Mouse (Mus musculus): ENCODE data around the gene Cox14. TPM values are rescaled to one million over a fixed set of nuclear protein-coding genes. Genes with fewer than 3 reads are reported as not detected.
"Not testable (repeated sequence)": the region's sequence is repeated elsewhere in the genome, so short reads cannot be mapped to it uniquely, and the experiment has no call there.

Cox14 gene
- polyA plus RNA-seq, 1 experiment from 2014 or later = 199 TPM

DNA sequence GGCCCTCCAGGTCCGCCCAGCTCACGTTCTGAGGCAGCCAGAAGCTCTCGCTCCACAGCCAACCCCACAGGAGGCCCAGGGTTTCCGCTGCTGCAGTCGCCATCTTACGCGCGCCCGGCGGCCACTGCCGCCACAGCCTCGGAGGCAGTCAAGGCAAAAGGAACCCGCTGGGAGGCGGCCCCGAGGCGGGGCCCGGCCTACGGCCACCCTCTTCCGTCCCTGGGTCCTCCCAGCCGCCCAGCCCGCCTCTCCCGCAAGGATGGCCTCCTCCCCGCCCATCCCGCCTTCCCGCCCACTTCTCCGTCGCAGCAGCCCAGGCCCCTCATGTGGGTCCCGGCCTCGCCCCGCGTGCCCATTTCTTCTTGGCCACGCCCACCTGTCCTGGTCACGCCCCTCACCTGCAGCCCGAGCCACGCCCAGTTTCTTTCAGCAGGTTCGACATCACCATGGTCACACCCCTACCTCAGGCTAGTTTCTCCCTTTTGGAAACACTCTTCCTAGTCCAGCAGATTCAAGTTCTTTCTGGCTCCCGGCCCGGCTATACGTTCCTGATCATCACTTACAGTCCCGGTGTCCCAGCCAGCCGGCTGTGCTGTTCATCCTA, 47.0 kb downstream of the Cox14 start:
- Histone ChIP-seq H3K4me2 (replicated peaks; ENCODE audit: low read depth) (peak overlapping the region; percentile 86), H3K36me3 (ENCODE audit: control insufficient read depth, insufficient read depth, low read length) (no peaks in the 10 kb centered on the region), H3K27ac (replicated peaks) (peak overlapping the region; percentile 92), H3K4me3 (ENCODE audit: low read depth, low read length) (peak overlapping the region; percentile 72), H3K9ac (ENCODE audit: low read length) (peak overlapping the region; percentile 81), H3K4me1 (replicated peaks; ENCODE audit: control insufficient read depth, insufficient read depth) (no peaks in the 10 kb centered on the region), H3K27me3 (ENCODE audit: control insufficient read depth, insufficient read depth, low read length) (no peaks in the 10 kb centered on the region), H3K9me3 (ENCODE audit: control insufficient read depth, low read length) (no peaks in the 10 kb centered on the region)
- 0% methylated on average over 38 of the region's 41 CpGs for WGBS
- TF ChIP-seq EP300 (optimal IDR thresholded peaks at IDR 0.05) (no peak), CTCF (IDR thresholded peaks at IDR 0.05; ENCODE audit: low read depth) (peak; percentile 47)
- DNase-seq (ENCODE audit: low spot score) (peak; percentile 96), ATAC-seq (ENCODE audit: low FRiP score, low TSS enrichment) (peak; percentile 96)

GRCm38 (mm10) chr15:99772881-99772924, 47.3 kb downstream of the Cox14 start, which contains the start of gene Cers5:
Cers5 (minus strand) TSS chr15:99772885.
- H3K9ac ChIP-seq (ENCODE audit: low read length) = peak within 1 kb of the TSS; percentile 81
- H3K9me3 ChIP-seq (ENCODE audit: control insufficient read depth, low read length); H3K4me1 ChIP-seq (replicated peaks; ENCODE audit: control insufficient read depth, insufficient read depth); H3K27me3 ChIP-seq (ENCODE audit: control insufficient read depth, insufficient read depth, low read length); DNase-seq (ENCODE audit: low spot score); H3K36me3 ChIP-seq (ENCODE audit: control insufficient read depth, insufficient read depth, low read length); ATAC-seq (ENCODE audit: low FRiP score, low TSS enrichment): not testable (repeated sequence)
- peak within 1 kb of the TSS; percentile 92 for H3K27ac ChIP-seq (replicated peaks)
- peak within 1 kb of the TSS; percentile 72 for H3K4me3 ChIP-seq (ENCODE audit: low read depth, low read length)
- peak within 1 kb of the TSS; percentile 86 for H3K4me2 ChIP-seq (replicated peaks; ENCODE audit: low read depth)

- Histone ChIP-seq H3K4me3 (ENCODE audit: low read depth, low read length) (no peak overlapping the region), H3K9ac (ENCODE audit: low read length) (no peak overlapping the region), H3K9me3 (ENCODE audit: control insufficient read depth, low read length) (no peaks in the 10 kb centered on the region), H3K4me1 (replicated peaks; ENCODE audit: control insufficient read depth, insufficient read depth) (no peaks in the 10 kb centered on the region), H3K4me2 (replicated peaks; ENCODE audit: low read depth) (no peak overlapping the region; the same call in 1 of the 2 replicates), H3K36me3 (ENCODE audit: control insufficient read depth, insufficient read depth, low read length) (0 out of 2 replicates have a peak, but pooled peaks cover 3% of the 10 kb centered on the region), H3K27ac (replicated peaks) (0 out of 2 replicates have a peak overlapping the region, but pooled peaks have one; percentile 36), H3K27me3 (ENCODE audit: control insufficient read depth, insufficient read depth, low read length) (no peaks in the 10 kb centered on the region)
- DNase-seq (ENCODE audit: low spot score) = no peak
- TF ChIP-seq EP300 (optimal IDR thresholded peaks at IDR 0.05) (no peak), CTCF (IDR thresholded peaks at IDR 0.05; ENCODE audit: low read depth) (no peak)
- WGBS = 24% methylated on average over 3 of the region's 3 CpGs
- no peak for ATAC-seq (ENCODE audit: low FRiP score, low TSS enrichment)
Observed at GRCm38 (mm10) chr15:99772925-99773324, 47.5 kb downstream of the Cox14 start.

Other genes starting within 250 kb of the Cox14 start
- gene Faim2, start 197.5 kb upstream of the Cox14 start, polyA plus RNA-seq (2015; fragmentation: Nextera tagmentation; extraction: Ambion mirVana) = 0.62 and 0.81 TPM in 2 replicates
- not detected in 2 replicates for gene Aqp2, start 146.6 kb upstream of the Cox14 start, polyA plus RNA-seq (2015; fragmentation: Nextera tagmentation; extraction: Ambion mirVana)
- gene Aqp5, start 134.8 kb upstream of the Cox14 start, polyA plus RNA-seq (2015; fragmentation: Nextera tagmentation; extraction: Ambion mirVana) = 0.72 and 1.9 TPM in 2 replicates
- not detected in 2 replicates for gene Aqp6, start 124.2 kb upstream of the Cox14 start, polyA plus RNA-seq (2015; fragmentation: Nextera tagmentation; extraction: Ambion mirVana)
- 29.8 and 35.9 TPM in 2 replicates for gene Racgap1, start 74.0 kb upstream of the Cox14 start, polyA plus RNA-seq (2015; fragmentation: Nextera tagmentation; extraction: Ambion mirVana)
- gene Asic1, start 55.2 kb upstream of the Cox14 start, polyA plus RNA-seq (2015; fragmentation: Nextera tagmentation; extraction: Ambion mirVana) = 1.0 and 1.2 TPM in 2 replicates
- gene Smarcd1, start 23.5 kb upstream of the Cox14 start, polyA plus RNA-seq (2015; fragmentation: Nextera tagmentation; extraction: Ambion mirVana) = 10.9 and 11.6 TPM in 2 replicates
- 1.0 and 2.5 TPM in 2 replicates for gene Gm17349, start 20.1 kb upstream of the Cox14 start, polyA plus RNA-seq (2015; fragmentation: Nextera tagmentation; extraction: Ambion mirVana)
- gene Gpd1, start 8.1 kb upstream of the Cox14 start, polyA plus RNA-seq (2015; fragmentation: Nextera tagmentation; extraction: Ambion mirVana) = 6.8 and 7.9 TPM in 2 replicates
- gene Cers5, start 47.3 kb downstream of the Cox14 start, polyA plus RNA-seq (2015; fragmentation: Nextera tagmentation; extraction: Ambion mirVana) = 32.2 and 33.6 TPM in 2 replicates
- gene Lima1, start 149.8 kb downstream of the Cox14 start, polyA plus RNA-seq (2015; fragmentation: Nextera tagmentation; extraction: Ambion mirVana) = 70.1 and 77.1 TPM in 2 replicates
- gene Fam186a, start 241.4 kb downstream of the Cox14 start, polyA plus RNA-seq (2015; fragmentation: Nextera tagmentation; extraction: Ambion mirVana) = 0.06 TPM in 1 of 2 replicates, not detected in the other
- gene Larp4, start 244.4 kb downstream of the Cox14 start, polyA plus RNA-seq (2015; fragmentation: Nextera tagmentation; extraction: Ambion mirVana) = 18.9 and 21.3 TPM in 2 replicates

All from stomach, postnatal 0 days (tissue).